ENCODE assay signal across 14 mouse cellular contexts in the genomic region with DNA sequence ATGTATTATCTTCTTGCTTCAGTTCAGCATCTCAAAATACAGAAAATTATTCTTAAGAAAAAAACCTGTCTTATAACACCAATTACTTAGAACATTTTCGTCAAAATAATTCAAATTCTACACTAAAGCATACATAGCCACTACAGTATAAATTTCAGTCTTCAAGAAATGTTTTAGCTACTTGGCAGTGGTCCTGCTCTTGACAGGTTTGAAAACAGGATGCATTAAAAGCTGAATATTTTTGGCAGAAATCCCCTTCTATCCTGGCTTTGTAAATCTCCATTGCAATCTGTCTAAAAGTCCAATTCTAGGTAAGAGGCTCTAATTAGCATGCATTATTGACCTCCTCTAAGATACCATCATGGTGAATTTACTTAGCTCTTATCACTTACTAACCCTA.
"Had no signal": no experiment of that assay in that cellular context is flagged by ENCODE, and none has a peak within 500 bp of the region (broad histone marks: within the 10 kb centered on the region; RNA-seq: fewer than 3 reads in every experiment).

No protein-coding gene starts in this region.

- H3K27ac ChIP-seq: limb, embryonic 15.5 days; liver, embryonic 12.5 days; lung, embryonic 15.5 days; midbrain, embryonic 13.5 days; neural tube, embryonic 15.5 days had no signal

- H3K27me3 ChIP-seq: limb, embryonic 15.5 days; liver, embryonic 12.5 days; lung, embryonic 15.5 days; midbrain, embryonic 13.5 days; neural tube, embryonic 15.5 days had no signal

- H3K4me1 ChIP-seq: limb, embryonic 15.5 days; liver, embryonic 12.5 days; lung, embryonic 15.5 days; midbrain, embryonic 13.5 days; neural tube, embryonic 15.5 days had no signal

- H3K9me3 ChIP-seq: limb, embryonic 15.5 days; liver, embryonic 12.5 days; lung, embryonic 15.5 days; midbrain, embryonic 13.5 days; neural tube, embryonic 15.5 days had no signal

- H3K4me3 ChIP-seq: limb, embryonic 15.5 days; liver, embryonic 12.5 days; lung, embryonic 15.5 days; midbrain, embryonic 13.5 days; myocyte; neural tube, embryonic 15.5 days had no signal

- H3K36me3 ChIP-seq: limb, embryonic 15.5 days; liver, embryonic 12.5 days; lung, embryonic 15.5 days; midbrain, embryonic 13.5 days; neural tube, embryonic 15.5 days had no signal

- ATAC-seq: liver, embryonic 12.5 days; midbrain, embryonic 13.5 days had no signal

- H3K4me2 ChIP-seq: limb, embryonic 15.5 days; liver, embryonic 12.5 days; lung, embryonic 15.5 days; midbrain, embryonic 13.5 days; neural tube, embryonic 15.5 days had no signal

- H3K9ac ChIP-seq: limb, embryonic 15.5 days; liver, embryonic 12.5 days; lung, embryonic 15.5 days; midbrain, embryonic 13.5 days; neural tube, embryonic 15.5 days had no signal

- DNase-seq: kidney, postnatal 25 days; layer of hippocampus, adult 9-11 months; layer of hippocampus, postnatal 36 days; lung, postnatal 14 days; right cerebral cortex, postnatal 4 days; spleen, adult 18-20 months; thymus, adult 2 months; thymus, postnatal 36 days had no signal
